Mouse (Mus musculus) gastrocnemius, postnatal 4 days (tissue): ENCODE measurements at regions not wholly inside any gene's neighbourhood (a gene's known extent, or its start where the extent isn't known, plus 50 kb on each side); places are given as distances from the start of the nearest gene placed in this dataset.

Experiments used
- DNase-seq, 2 experiments: peaks; one replicate each; pipeline ENCODE4 v3.0.0; 2021 to 2022; ENCODE audit warnings: low spot score in 2 of 2, mixed read lengths in 2 of 2

GRCm38 (mm10) chr9:112014796-112015195 is 220.9 kb downstream of the Arpp21 start:
- no peak for DNase-seq

GRCm38 (mm10) chr9:111994401-111994800 is 241.3 kb downstream of the Arpp21 start:
- no peak for DNase-seq

GRCm38 (mm10) chr9:111993844-111994243 is 241.9 kb downstream of the Arpp21 start:
- DNase-seq: no peak

GRCm38 (mm10) chr9:111990060-111990459 is 245.7 kb downstream of the Arpp21 start:
- no peak for DNase-seq

GRCm38 (mm10) chr9:111963405-111964037 is 272.2 kb downstream of the Arpp21 start:
- no peak for DNase-seq

- DNase-seq: no peak
Observed at GRCm38 (mm10) chr9:111957799-111958198, 267.7 kb upstream of the Stac start.

- DNase-seq: no peak
Observed at GRCm38 (mm10) chr9:111939271-111940067, 249.3 kb upstream of the Stac start.

GRCm38 (mm10) chr9:111932455-111932854 is 242.3 kb upstream of the Stac start:
- DNase-seq: no peak

- peak; percentile 60 to 69 for DNase-seq
Observed at GRCm38 (mm10) chr9:111918275-111918940, 228.3 kb upstream of the Stac start.

- DNase-seq: peak; percentile 23 to 36
Observed at GRCm38 (mm10) chr9:111916684-111917535, 226.8 kb upstream of the Stac start.

- no peak for DNase-seq
Observed at GRCm38 (mm10) chr9:111908806-111909205, 218.7 kb upstream of the Stac start.

GRCm38 (mm10) chr9:111900196-111900595 is 210.0 kb upstream of the Stac start:
- DNase-seq: no peak

GRCm38 (mm10) chr9:111897626-111898025 is 207.5 kb upstream of the Stac start:
- DNase-seq: no peak

GRCm38 (mm10) chr9:111879710-111880109 is 189.6 kb upstream of the Stac start:
- DNase-seq: no peak

- DNase-seq: no peak
Observed at GRCm38 (mm10) chr9:111876846-111877245, 186.7 kb upstream of the Stac start.

- DNase-seq: no peak
Observed at GRCm38 (mm10) chr9:111870466-111870865, 180.3 kb upstream of the Stac start.

GRCm38 (mm10) chr9:111869801-111870382 is 179.7 kb upstream of the Stac start:
- DNase-seq: no peak

- no peak for DNase-seq
Observed at GRCm38 (mm10) chr9:111858051-111858450, 167.9 kb upstream of the Stac start.

- DNase-seq: no peak
Observed at GRCm38 (mm10) chr9:111854976-111855375, 164.8 kb upstream of the Stac start.

- no peak for DNase-seq
Observed at GRCm38 (mm10) chr9:111846366-111846765, 156.2 kb upstream of the Stac start.

- DNase-seq: no peak
Observed at GRCm38 (mm10) chr9:111841151-111841550, 151.0 kb upstream of the Stac start.
